Mouse (Mus musculus): Measurements from ENCODE around the gene Nol10.

Nol10 gene

GRCm38 (mm10) chr12:17348048-17349036 lies at the start of gene Nol10:
Gene Nol10, plus strand, starts transcription at chr12:17348458.
- DNase-seq (ENCODE audit: low spot score in 2 of 2), result peak; percentile 83 to 84

GRCm38 (mm10) chr12:17299902-17300301 lies 48.4 kb upstream of the Nol10 start:
- DNase-seq (ENCODE audit: low spot score in 2 of 2), result no peak

- DNase-seq (ENCODE audit: low spot score in 2 of 2), result no peak
These were observed 42.8 kb upstream of the Nol10 start for GRCm38 (mm10) chr12:17305445-17305844.

- no peak for DNase-seq (ENCODE audit: low spot score in 2 of 2)
These were observed 40.0 kb upstream of the Nol10 start for GRCm38 (mm10) chr12:17308246-17308645.

GRCm38 (mm10) chr12:17310852-17311839 lies 37.1 kb upstream of the Nol10 start:
- DNase-seq (ENCODE audit: low spot score in 2 of 2), result no peak

GRCm38 (mm10) chr12:17316096-17316495 lies 32.2 kb upstream of the Nol10 start:
- no peak for DNase-seq (ENCODE audit: low spot score in 2 of 2)

GRCm38 (mm10) chr12:17317970-17318369 lies 30.3 kb upstream of the Nol10 start:
- DNase-seq (ENCODE audit: low spot score in 2 of 2), result no peak

- DNase-seq (ENCODE audit: low spot score in 2 of 2), result no peak
These were observed 29.8 kb upstream of the Nol10 start for GRCm38 (mm10) chr12:17318453-17318852.

GRCm38 (mm10) chr12:17324549-17325470 lies 23.4 kb upstream of the Nol10 start:
- DNase-seq (ENCODE audit: low spot score in 2 of 2), result peak; percentile 6 to 15

GRCm38 (mm10) chr12:17329259-17329658 lies 19.0 kb upstream of the Nol10 start, which contains the start of gene Atp6v1c2:
Gene Atp6v1c2, minus strand, starts transcription at chr12:17329359.
- DNase-seq (ENCODE audit: low spot score in 2 of 2), result no peak

- DNase-seq (ENCODE audit: low spot score in 2 of 2), result no peak
These were observed 14.8 kb upstream of the Nol10 start for GRCm38 (mm10) chr12:17333459-17333858.

GRCm38 (mm10) chr12:17338338-17338737 lies 9.9 kb upstream of the Nol10 start:
- no peak for DNase-seq (ENCODE audit: low spot score in 2 of 2)

GRCm38 (mm10) chr12:17339114-17339905 lies 8.9 kb upstream of the Nol10 start:
- DNase-seq (ENCODE audit: low spot score in 2 of 2), result no peak

GRCm38 (mm10) chr12:17347327-17348047 lies 771 bp upstream of the Nol10 start:
- peak in 1 of 2 experiments; percentile 8 for DNase-seq (ENCODE audit: low spot score in 2 of 2)

GRCm38 (mm10) chr12:17350106-17350505 lies 1.8 kb downstream of the Nol10 start:
- DNase-seq (ENCODE audit: low spot score in 2 of 2), result no peak

GRCm38 (mm10) chr12:17356853-17357252 lies 8.6 kb downstream of the Nol10 start:
- no peak for DNase-seq (ENCODE audit: low spot score in 2 of 2)

- DNase-seq (ENCODE audit: low spot score in 2 of 2), result no peak
These were observed 9.5 kb downstream of the Nol10 start for GRCm38 (mm10) chr12:17357795-17358194.

GRCm38 (mm10) chr12:17358981-17359380 lies 10.7 kb downstream of the Nol10 start:
- no peak for DNase-seq (ENCODE audit: low spot score in 2 of 2)

- no peak for DNase-seq (ENCODE audit: low spot score in 2 of 2)
These were observed 11.8 kb downstream of the Nol10 start for GRCm38 (mm10) chr12:17360104-17360503.
